Mouse (Mus musculus): ENCODE results near the gene P4hb. TPM values are rescaled to one million over a fixed set of nuclear protein-coding genes. Genes with fewer than 3 reads are reported as not detected.

Gene P4hb
- 355 TPM in 2 replicates for polyA plus RNA-seq (2012; rRNA removed)

DNA sequence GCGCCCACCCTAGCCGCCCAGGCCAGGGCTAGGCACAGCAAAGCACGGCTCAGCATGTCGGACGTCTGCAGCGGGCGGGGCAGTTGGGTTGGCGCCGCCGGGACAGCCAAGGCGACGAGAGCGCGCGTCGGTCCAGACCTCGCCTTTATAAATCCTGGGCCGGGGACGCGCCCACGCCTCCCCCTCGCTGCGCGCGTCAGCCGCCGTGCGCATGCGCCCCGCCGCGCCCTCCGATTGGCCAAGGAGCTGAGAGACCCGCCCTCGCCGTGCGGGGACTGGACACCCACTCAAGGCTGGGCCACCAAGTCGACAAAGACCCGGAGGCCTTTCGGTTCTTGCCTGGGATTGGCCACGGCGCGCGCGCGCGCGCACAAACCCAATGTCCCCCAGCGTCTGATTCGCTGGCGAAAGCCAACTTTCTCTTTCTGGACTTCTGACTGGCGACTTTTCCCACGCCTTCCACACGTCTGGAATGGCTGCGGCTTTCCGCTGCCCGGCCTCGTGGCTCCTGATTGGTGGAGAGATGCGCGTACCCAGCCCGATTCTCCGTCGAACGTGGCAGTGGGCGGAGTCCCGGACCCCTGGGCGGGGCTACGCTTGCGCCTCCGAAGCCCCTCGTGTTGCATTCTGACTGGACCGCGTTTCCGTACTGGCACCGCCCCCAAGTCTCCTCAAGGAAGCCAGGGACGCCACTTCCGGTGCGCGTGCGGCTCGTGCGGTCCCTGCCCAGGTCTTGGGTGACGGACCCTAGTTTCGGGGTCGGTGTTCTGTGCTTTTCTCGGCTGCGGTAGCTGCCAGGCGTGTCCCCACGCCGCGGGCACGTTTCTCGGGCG, at the start of gene P4hb:
P4hb (minus strand) TSS at position 502 of the 833 bp plus-strand sequence.

DNA sequence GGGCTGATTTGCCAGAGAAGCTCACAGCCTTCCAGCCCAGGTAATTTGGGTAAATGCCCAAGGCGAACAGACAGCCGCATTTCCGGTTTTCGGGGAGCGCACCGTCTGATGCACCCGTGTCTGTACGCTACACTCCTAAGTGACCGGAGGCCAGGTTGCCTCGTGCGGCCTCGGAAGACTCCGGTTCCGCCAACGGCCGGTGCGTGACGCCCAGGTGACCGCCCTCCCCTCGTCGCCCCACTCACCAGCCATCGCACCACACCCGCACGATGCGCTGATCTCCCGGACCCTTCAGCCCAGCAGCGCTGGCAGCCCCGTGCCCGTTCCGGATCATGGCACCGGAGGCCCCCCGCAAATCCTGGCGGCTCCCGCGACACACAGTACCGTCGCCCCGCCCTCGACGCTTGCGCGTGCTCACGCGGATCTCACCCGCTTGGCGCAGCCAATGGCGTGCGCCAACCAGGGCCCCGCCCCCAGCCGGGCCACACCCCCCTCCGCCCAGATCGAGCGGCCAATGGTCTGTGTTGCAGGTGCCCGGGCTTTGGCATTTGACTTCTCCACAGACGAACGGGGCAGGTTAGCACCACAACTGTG, 44.6 kb upstream of the P4hb start, which contains the start of gene Pcyt2:
Pcyt2 (minus strand) TSS at position 418 of the 594 bp plus-strand sequence.

DNA sequence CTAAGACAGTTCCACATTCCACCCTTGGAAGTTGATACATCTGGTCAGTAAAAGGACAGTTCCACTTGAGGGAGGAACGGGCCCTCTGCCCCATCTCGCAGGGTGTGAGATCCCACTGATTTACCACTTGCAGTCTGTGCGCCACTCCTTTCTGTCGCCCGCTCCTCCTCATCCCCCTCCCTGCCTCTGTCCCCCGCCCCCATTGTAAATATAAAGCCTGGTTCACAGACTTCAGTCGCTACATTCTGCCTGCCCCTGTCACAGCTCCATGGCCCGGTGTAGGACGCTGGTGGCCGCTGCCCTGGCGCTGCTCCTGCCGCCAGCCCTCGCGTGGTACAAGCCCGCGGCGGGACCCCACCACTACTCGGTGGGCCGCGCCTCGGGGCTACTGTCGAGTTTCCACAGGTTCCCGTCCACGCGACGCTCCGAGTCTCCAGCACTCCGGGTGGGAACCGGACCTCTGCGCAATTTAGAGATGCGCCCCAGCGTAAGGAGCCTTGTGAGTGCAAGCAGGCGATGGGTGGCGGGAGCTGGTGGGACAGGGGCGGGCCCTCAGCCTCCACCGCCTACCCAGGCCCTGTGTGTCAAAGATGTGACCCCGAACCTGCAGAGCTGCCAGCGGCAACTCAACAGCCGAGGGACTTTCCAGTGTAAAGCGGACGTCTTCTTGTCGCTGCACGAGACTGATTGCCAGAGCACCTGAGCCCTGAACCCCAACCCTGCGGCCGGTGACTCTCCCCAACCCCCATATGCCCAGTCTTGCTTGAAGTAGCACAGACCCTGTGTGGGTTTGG, 35.4 kb upstream of the P4hb start, which contains the start of gene Npb:
Npb (plus strand) TSS at position 237 of the 794 bp plus-strand sequence.

DNA sequence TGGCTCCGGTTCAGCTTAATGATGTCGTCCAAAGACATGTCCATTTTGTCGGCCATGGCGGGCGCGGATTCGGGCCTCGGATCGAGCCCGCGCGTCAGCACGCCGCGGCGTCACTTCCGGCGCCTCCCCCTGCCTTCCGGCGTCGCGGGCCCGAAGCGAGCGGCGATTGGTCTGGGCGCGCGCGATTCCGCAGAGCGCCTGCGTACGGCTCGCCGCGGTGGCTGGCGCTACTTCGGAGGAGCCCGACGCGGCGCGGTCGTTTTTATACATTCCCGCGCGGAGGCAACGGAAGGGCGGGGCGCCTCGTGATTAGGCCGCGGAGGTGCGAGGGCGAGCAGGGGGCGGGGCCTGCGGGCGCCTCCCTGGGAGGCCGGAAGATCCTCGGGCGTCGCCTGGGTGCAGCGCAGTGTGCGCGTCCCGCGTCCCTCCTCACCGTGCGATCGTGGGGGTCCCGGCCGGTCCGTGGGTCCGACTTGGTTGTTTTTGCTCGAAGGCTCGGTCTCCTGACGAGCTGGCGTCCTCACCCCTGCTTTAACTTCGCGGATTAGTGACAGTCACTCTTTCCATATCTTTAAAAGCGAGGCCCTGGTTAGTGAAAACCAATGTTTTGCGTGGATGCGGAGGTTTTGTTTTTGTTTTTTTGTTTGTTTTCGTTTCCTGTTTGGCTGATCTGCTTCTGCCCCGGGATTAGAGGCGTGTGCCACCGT, 25.4 kb upstream of the P4hb start, which contains the start of the genes Alyref and Anapc11:
Alyref (minus strand) TSS at position 83 of the 707 bp plus-strand sequence.
Anapc11 (plus strand) TSS at position 139 of the 707 bp plus-strand sequence.

DNA sequence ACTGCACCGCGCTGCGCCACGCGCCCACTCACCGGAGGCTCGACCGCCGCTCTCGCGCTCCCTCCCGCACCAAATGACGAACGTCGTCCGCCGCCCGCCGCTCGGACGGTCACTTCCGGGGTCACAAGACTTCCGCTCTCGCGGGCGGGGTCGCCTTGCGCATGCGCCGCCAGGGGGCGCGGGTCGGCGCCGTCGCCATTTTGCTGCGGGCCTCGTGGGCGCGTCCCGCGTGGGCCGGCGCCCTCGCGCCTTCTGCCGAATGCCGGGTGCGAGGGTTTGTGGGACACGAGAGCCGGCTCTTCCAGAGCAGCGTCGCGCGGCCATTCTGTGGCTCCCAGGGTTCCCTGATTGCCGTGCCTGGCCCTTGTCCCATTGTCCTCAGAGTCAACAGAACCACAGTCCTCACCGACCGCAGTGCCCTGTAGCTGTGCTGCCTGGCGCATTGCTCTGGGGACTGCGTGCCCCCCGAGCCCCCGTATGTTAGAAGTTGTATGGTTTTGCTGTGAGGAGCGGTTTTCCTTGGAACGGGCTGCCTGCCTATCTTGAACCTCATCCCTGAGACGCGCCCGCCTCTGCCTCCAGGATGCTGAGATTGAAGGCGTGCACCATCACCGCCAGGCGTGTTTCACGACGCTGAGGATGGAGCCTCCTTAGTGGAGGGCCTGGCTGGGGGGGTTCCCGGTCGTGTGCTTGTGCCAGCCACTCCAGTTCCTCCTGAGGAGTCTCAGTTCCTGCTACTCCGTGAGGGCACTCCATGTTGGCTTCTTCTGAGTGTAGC, 8.6 kb upstream of the P4hb start, which contains the start of gene Arhgdia:
Arhgdia (minus strand) TSS at position 135 of the 778 bp plus-strand sequence.

DNA sequence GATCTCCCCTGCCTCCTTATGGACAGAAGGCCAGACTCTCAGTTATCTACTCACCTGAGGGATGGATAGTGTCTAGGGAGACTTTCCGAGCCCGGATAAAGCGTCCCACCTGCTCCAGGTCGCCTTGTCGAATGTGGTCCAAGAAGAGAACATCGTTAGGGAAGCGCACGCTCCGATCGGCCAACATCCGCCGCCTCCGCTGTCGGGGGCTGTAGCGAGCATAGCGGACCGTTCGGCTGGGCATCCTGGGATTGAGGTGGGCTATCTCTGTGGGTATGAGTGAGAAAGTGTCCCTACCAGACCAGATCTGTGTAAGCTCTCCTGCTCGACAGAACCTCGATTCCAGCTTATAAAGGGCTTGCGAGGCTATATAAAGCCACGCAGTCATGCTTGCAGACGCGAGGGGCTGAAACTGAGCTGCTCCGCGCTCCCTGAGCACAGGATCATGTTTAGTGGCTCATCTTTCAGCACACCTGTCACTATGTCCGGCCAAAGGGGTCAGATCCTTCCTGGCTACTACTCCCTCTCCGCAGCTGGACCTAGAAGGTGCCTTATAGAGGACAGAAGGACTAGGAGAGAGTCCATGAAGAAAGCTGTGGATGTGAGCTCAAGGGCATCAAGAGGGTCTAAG, 22.1 kb downstream of the P4hb start, which contains the start of gene Ppp1r27:
Ppp1r27 (minus strand) TSS at position 323 of the 631 bp plus-strand sequence.

DNA sequence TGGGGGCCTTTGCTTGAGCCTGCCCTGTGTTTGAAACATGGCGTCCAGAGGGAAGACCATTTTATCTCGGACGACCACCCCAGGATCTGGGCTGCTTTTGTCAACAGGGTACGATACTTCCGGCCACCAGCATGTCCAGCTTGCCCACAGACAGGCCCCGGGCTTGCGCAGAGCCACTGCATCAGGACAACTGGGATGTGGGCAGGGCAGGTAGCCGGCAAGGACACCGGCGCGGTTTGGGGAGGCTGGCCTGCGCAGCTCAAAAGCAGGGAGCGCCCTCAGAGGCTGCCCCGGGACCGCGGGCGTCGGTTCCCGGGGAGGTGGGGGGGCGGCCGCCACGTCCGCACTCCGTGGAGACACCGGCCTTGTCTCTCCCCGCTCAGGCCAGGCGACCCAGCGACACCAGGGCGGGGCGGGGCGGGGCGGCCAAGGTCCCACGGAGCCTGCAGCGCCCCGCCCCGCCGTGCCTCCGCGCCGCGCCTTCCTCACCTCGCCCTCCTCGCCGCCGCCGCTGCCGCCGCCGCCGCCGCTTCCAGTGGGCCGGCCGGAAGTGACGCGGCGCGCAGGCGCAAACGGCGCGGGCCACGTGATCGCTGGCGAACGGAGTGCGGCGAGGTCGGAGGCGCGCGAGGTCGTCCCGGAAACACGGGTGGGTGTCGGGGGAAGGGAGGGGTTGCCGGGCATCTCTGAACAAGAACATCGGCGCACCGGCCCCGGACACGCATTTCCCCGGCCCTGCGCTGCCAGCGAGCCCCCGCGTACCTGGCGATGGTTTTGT, 23.7 kb downstream of the P4hb start, which contains the start of gene Mcrip1:
Mcrip1 (minus strand) TSS at position 560 of the 778 bp plus-strand sequence.

DNA sequence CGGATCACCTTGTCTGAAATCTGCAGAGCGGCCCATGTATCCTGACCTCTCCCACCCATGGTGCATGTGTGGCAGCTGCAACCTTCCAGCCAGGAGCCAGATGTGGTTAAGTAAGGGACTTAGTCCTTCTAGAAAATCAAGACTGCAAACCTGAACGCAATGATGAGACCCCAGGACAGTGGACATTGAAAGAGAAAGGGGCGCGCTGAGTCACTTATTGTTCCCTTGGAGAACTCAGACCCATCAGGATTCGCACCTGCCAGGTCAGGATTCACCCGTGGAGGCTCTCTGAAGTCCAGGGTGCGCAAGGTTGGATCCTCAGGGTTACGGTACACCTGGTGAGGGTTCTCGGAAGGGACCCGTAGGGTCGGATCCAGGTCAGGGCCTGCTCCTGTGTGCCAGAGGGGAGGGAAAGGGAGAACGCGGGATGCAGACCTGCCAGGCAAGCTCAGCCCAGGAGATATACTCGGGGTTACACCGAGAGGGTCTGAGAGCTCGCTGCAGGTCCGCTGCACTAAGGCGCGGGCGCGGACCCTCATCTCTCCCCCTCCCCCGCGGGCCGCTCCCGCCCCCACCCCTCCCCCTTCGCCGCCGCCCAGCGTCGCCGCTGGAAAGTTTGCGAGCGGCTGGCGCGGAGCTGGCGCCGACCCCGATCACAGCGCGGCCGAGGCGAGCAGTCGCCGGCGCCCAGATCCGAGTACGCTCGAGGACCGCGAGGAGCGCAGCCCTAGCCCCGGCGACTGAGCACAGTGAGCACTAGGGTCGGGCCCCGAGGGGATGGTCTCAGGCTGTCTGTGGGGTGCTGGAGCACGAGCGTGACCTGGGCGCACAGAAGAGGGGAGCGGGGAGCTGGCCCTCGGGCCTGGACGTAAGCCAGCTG, 42.7 kb downstream of the P4hb start, which contains the start of gene Gcgr:
Gcgr (plus strand) TSS at position 615 of the 880 bp plus-strand sequence.

Other genes with a start within 250 kb of the P4hb start
- 1,216 and 1,304 TPM in 2 replicates for gene Actg1, start 224.7 kb downstream of the P4hb start, polyA plus RNA-seq (2012; rRNA removed)
- 0.22 and 0.51 TPM in 2 replicates for gene Fscn2, start 211.7 kb downstream of the P4hb start, polyA plus RNA-seq (2012; rRNA removed)
- 110 and 134 TPM in 2 replicates for gene Faap100, start 194.5 kb downstream of the P4hb start, polyA plus RNA-seq (2012; rRNA removed)
- 106 and 121 TPM in 2 replicates for gene Nploc4, start 135.5 kb downstream of the P4hb start, polyA plus RNA-seq (2012; rRNA removed)
- gene Tspan10, start 130.6 kb downstream of the P4hb start, polyA plus RNA-seq (2012; rRNA removed) = 0.13 TPM in 1 of 2 replicates, not detected in the other
- 1.1 and 1.2 TPM in 2 replicates for gene Pde6g, start 119.8 kb downstream of the P4hb start, polyA plus RNA-seq (2012; rRNA removed)
- gene Oxld1, start 115.2 kb downstream of the P4hb start, polyA plus RNA-seq (2012; rRNA removed) = 30.5 and 34.8 TPM in 2 replicates
- 13.1 and 17.5 TPM in 2 replicates for gene Ccdc137, start 115.1 kb downstream of the P4hb start, polyA plus RNA-seq (2012; rRNA removed)
- 31.1 and 35.0 TPM in 2 replicates for gene Arl16, start 105.6 kb downstream of the P4hb start, polyA plus RNA-seq (2012; rRNA removed)
- gene Mrpl12, start 88.6 kb downstream of the P4hb start, polyA plus RNA-seq (2012; rRNA removed) = 115 and 155 TPM in 2 replicates
- gene Slc25a10, start 81.4 kb downstream of the P4hb start, polyA plus RNA-seq (2012; rRNA removed) = 226 and 229 TPM in 2 replicates
- 2.3 and 3.3 TPM in 2 replicates for gene Gcgr, start 42.6 kb downstream of the P4hb start, polyA plus RNA-seq (2012; rRNA removed)
- 185 and 195 TPM in 2 replicates for gene Mcrip1, start 23.5 kb downstream of the P4hb start, polyA plus RNA-seq (2012; rRNA removed)
- not detected in 2 replicates for gene Ppp1r27, start 22.1 kb downstream of the P4hb start, polyA plus RNA-seq (2012; rRNA removed)
- 779 and 887 TPM in 2 replicates for gene Arhgdia, start 8.4 kb upstream of the P4hb start, polyA plus RNA-seq (2012; rRNA removed)
- 30.8 and 42.7 TPM in 2 replicates for gene Alyref, start 25.1 kb upstream of the P4hb start, polyA plus RNA-seq (2012; rRNA removed)
- gene Anapc11, start 25.2 kb upstream of the P4hb start, polyA plus RNA-seq (2012; rRNA removed) = 189 and 219 TPM in 2 replicates
- gene Npb, start 35.2 kb upstream of the P4hb start, polyA plus RNA-seq (2012; rRNA removed) = 2.6 and 4.4 TPM in 2 replicates
- gene Pcyt2, start 44.7 kb upstream of the P4hb start, polyA plus RNA-seq (2012; rRNA removed) = 279 and 305 TPM in 2 replicates
- gene Sirt7, start 52.0 kb upstream of the P4hb start, polyA plus RNA-seq (2012; rRNA removed) = 77.5 and 98.2 TPM in 2 replicates
- gene Mafg, start 60.3 kb upstream of the P4hb start, polyA plus RNA-seq (2012; rRNA removed) = 75.0 and 78.0 TPM in 2 replicates
- gene Pycr1, start 70.5 kb upstream of the P4hb start, polyA plus RNA-seq (2012; rRNA removed) = 10.8 and 14.3 TPM in 2 replicates
- 0.18 TPM in 1 of 2 replicates, not detected in the other for gene Myadml2, start 74.9 kb upstream of the P4hb start, polyA plus RNA-seq (2012; rRNA removed)
- gene Notum, start 87.9 kb upstream of the P4hb start, polyA plus RNA-seq (2012; rRNA removed) = 12.7 and 13.6 TPM in 2 replicates
- gene Aspscr1, start 99.7 kb upstream of the P4hb start, polyA plus RNA-seq (2012; rRNA removed) = 130 and 142 TPM in 2 replicates
- 57.2 and 79.0 TPM in 2 replicates for gene Cenpx, start 140.5 kb upstream of the P4hb start, polyA plus RNA-seq (2012; rRNA removed)
- 97.4 and 99.6 TPM in 2 replicates for gene Lrrc45, start 140.7 kb upstream of the P4hb start, polyA plus RNA-seq (2012; rRNA removed)
- 54.5 and 76.4 TPM in 2 replicates for gene Rac3, start 148.2 kb upstream of the P4hb start, polyA plus RNA-seq (2012; rRNA removed)
- gene Dcxr, start 154.0 kb upstream of the P4hb start, polyA plus RNA-seq (2012; rRNA removed) = 317 and 369 TPM in 2 replicates
- gene Cbr2, start 158.9 kb upstream of the P4hb start, polyA plus RNA-seq (2012; rRNA removed) = 193 and 267 TPM in 2 replicates
- 0.31 and 7.3 TPM in 2 replicates for gene Hmga1b, start 189.5 kb upstream of the P4hb start, polyA plus RNA-seq (2012; rRNA removed)
- 74.0 and 77.8 TPM in 2 replicates for gene Rfng, start 211.0 kb upstream of the P4hb start, polyA plus RNA-seq (2012; rRNA removed)
- gene Gps1, start 211.0 kb upstream of the P4hb start, polyA plus RNA-seq (2012; rRNA removed) = 283 and 304 TPM in 2 replicates
- gene Dus1l, start 223.2 kb upstream of the P4hb start, polyA plus RNA-seq (2012; rRNA removed) = 54.8 and 64.2 TPM in 2 replicates